Mouse (Mus musculus) G1E (cell line): ENCODE data around the gene Coro2b.

Source experiments
- CTCF ChIP-seq: IDR thresholded peaks from 2 replicates; pipeline ENCODE4 v1.5.1; 2012; ENCODE audit warnings: low read depth, low read length, inconsistent platforms, mixed read lengths
- GATA1 ChIP-seq: IDR thresholded peaks from 2 replicates; pipeline ENCODE4 v1.6.1; 2012; ENCODE audit warnings: borderline replicate concordance, low read length, inconsistent platforms, mixed read lengths
- POLR2AphosphoS5 ChIP-seq: IDR thresholded peaks from 2 replicates; pipeline ENCODE4 v1.6.1; 2012; ENCODE audit warnings: low read depth, low read length, inconsistent platforms; ENCODE audit not compliant: insufficient replicate concordance
- TAL1 ChIP-seq: conservative IDR thresholded peaks from 2 replicates; pipeline ENCODE4 v1.6.1; 2012; ENCODE audit warnings: low read depth, low read length, inconsistent platforms, mixed read lengths

DNA sequence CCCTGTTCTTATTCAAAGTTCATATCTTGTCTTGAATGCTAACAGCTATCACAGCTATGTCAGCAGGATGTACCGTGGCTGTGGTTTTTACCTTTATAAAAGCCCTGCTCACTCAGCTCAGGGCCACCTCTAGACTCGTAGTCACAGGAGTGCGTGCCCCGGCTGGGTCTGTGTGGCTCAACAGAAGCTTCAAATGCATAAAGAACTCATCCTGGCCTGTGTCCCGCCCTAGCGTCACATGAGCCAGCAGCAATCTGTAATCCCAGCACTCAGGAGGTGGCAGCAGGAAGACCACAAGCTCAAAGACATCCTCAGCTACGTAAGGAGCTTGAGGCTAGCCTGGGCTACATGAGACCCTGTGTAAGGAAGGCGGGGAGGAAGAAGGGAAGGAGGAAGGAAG is 75.7 kb downstream of the Coro2b start:
- TF ChIP-seq CTCF, result no peak
- TF ChIP-seq TAL1, result no peak
- no peak for TF ChIP-seq GATA1
- no peak for TF ChIP-seq POLR2AphosphoS5
